Mouse (Mus musculus) kidney, adult 11 months (tissue): ENCODE results near the gene St7l.

Experiments used
- DNase-seq: peaks from one replicate; pipeline ENCODE4 v3.0.0; 2022

The St7l gene

GRCm38 (mm10) chr3:104905389-104905788 lies 41.6 kb downstream of the St7l start:
- DNase-seq = no peak

- no peak for DNase-seq
Measured at GRCm38 (mm10) chr3:104906007-104906406, 42.2 kb downstream of the St7l start.

DNA sequence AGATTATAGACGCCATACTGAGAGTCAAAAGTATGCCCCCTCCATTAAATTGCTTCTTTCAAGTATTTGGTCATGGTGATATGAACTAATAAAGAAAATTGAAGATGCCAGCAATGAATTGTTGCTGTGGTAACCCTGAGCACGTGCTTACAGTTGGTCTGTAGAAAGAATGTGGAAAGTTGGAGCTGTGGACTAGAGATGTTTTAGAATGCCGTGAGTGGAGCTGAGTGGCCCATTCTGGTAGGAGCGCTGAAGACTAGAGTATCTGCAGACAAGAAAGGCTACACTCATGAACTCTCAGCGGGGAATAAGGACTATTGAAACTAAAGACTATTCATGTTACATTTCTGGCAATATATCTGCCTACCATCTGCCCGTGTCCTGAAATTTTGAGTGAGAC lies 45.4 kb downstream of the St7l start:
- DNase-seq = no peak

DNA sequence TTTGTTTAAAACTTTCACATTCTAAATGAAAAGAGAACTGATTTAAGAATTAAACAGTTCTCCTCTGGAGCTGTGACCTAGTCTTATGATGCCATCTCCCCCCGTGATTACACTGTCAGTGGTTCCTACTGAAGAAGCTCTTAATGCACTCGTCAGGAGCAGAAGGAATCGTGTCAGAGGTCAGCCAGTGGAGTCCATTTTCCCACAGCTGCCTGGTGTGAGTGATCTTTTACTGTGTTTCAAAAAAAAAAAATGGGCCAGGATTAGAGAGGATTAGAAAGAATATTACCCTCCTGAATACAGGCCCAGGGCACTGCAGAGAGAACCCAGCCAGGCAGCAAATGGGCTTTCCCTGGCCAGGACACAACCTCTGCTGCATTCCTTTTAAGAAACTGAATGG lies 51.2 kb downstream of the St7l start:
- no peak for DNase-seq

GRCm38 (mm10) chr3:104929385-104929784 lies 65.6 kb downstream of the St7l start:
- no peak for DNase-seq

- DNase-seq = no peak
Measured at GRCm38 (mm10) chr3:104937728-104938305, 74.0 kb downstream of the St7l start.

GRCm38 (mm10) chr3:104938327-104938726 lies 74.5 kb downstream of the St7l start:
- no peak for DNase-seq

- no peak for DNase-seq
Measured at GRCm38 (mm10) chr3:104940691-104941090, 76.9 kb downstream of the St7l start.

- DNase-seq = no peak
Measured at GRCm38 (mm10) chr3:104942682-104943081, 78.9 kb downstream of the St7l start.

DNA sequence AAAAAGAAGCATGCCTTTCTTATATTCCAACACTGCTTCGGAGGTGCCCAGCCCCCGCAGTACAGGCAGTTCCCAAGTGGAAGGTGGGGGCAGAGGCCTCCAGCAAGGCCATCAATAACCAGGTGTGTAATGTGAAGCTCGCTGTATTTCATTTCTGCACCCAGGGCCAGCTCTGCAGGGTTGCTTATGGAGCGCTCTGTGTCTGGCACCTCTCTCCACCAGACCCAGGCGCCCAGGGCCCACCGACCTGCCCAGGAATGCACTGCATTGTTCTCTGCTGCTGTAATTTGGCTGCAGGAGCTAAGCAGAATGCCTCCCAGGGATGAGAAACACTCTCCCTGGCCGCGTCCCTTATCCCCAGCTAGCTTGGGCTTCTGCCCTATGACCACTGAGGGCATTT lies 79.5 kb downstream of the St7l start:
- DNase-seq = no peak

GRCm38 (mm10) chr3:104944894-104945293 lies 81.1 kb downstream of the St7l start:
- DNase-seq = no peak

DNA sequence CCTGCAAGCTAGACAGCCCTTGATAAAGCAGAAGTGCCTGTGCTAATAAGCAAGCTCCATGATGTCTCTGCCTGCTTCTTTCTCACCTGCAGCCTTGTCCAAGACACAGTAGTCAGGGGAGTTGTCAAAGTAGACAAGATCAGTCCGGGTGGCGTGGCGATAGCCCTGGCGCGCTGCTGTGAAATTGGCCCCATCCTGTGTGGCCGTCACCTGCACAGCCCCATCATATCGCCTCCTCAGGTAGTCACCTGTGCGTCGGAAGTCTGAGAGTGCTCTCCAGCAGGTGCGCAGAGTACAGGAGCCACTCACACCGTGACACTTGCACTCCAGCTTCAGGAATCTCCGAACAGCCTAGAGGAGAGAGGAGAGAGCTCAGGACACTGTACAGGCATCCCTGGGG lies 87.1 kb downstream of the St7l start:
- no peak for DNase-seq

GRCm38 (mm10) chr3:104952891-104953670 lies 89.3 kb downstream of the St7l start:
- no peak for DNase-seq

GRCm38 (mm10) chr3:104954137-104954536 lies 90.3 kb downstream of the St7l start:
- DNase-seq = no peak

GRCm38 (mm10) chr3:104954551-104954950 lies 90.7 kb downstream of the St7l start:
- no peak for DNase-seq

GRCm38 (mm10) chr3:104956131-104956581 lies 92.4 kb downstream of the St7l start:
- no peak for DNase-seq

DNA sequence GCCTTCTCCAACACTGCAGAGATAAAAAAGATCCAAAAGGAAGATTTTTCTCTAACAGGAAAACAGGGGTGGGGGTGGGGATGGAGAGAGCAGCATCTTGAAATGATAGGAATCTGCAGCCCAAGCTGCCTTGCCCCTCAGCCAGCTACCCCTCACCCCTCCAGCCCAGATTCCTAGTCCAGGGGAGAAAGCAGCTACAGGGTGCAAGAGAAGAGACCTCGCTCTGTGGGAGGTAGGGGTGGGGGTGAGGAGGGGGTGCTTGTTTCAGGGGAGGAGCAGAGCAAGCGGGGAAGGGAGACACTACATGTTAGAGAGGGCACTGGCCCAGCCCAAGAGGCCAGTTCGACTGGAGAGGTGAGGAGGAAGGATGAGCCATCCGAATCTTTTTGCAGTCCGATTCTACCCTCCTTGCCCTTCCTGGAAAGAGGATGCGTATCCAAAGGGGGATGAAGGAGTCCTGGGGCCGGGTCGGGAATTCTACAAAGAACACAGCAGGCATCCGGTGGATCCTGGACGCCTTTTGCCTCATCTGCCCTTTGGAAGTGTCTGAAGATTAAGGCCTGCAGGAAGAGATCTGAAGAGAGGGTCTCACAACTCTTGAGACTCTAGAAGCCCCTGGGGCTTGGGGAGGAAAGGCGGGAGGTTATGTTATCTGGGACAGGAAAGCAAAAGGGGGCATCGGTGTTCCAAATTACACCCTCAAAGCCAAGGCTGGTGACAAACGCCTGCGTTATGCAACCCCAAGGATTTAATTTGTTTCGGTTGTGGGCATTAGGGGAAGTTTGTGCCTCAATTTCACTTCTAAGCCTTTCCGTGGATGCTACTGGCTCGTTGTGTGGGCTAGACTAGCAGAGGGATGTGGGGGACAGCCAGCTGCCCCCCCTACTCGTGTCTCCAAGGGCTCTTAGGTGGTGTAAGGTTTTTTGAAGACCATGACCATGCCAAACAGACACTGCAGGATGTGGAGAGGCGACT lies 96.5 kb downstream of the St7l start:
- DNase-seq = no peak

DNA sequence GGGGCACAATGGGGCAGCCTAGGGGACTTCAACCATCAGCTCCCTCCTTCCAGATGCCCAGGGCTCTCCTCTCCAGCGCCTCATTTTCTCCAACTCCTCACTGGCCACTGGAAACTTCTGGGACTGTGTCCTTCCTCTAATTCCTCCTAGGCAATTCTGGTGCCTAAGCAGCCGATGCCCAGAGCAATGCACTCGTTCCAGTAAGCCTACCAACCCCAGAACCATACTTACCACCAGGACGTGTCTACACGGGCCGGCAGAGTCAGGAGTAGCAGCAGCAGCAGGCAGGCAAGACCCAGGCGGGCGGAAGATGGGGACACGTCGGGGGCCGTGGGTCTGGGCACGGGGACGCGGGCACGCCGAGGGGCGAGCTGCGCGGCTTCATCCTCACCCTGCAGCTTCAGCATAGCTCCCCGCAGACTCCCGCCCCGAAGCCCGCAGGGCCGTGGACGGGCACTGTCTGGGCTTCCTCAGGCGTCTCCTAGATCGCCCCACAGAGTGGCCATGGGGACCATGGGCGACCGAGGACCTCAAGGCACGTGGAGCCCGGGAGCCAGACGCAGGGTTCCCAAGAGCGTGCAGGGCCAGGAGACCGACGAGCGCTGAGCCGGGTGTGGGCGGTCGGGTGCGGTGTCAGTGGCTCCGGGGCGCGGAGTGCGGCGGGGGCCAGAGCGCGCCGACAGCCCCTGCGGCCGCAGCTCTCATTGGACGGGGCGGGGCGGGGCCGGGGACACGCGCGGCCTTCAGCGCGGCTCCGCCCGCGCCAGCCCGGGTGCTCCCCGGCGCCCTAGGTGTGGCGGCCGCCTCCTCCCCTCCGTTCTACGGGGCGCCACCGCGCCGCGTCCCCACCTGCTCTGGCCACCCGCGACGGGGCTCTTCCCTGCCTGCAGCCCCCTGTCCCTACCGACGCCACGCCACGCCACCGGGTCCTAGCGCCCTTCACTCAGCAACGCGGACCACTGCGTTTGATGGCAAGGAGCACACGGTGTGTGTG lies 97.6 kb downstream of the St7l start, which contains the start of gene Wnt2b:
Gene Wnt2b (minus strand): TSS at position 856 of the 994 bp plus-strand sequence.
- DNase-seq = no peak

GRCm38 (mm10) chr3:104962141-104962611 lies 98.4 kb downstream of the St7l start:
- no peak for DNase-seq

GRCm38 (mm10) chr3:104962866-104963265 lies 99.1 kb downstream of the St7l start:
- DNase-seq = no peak

DNA sequence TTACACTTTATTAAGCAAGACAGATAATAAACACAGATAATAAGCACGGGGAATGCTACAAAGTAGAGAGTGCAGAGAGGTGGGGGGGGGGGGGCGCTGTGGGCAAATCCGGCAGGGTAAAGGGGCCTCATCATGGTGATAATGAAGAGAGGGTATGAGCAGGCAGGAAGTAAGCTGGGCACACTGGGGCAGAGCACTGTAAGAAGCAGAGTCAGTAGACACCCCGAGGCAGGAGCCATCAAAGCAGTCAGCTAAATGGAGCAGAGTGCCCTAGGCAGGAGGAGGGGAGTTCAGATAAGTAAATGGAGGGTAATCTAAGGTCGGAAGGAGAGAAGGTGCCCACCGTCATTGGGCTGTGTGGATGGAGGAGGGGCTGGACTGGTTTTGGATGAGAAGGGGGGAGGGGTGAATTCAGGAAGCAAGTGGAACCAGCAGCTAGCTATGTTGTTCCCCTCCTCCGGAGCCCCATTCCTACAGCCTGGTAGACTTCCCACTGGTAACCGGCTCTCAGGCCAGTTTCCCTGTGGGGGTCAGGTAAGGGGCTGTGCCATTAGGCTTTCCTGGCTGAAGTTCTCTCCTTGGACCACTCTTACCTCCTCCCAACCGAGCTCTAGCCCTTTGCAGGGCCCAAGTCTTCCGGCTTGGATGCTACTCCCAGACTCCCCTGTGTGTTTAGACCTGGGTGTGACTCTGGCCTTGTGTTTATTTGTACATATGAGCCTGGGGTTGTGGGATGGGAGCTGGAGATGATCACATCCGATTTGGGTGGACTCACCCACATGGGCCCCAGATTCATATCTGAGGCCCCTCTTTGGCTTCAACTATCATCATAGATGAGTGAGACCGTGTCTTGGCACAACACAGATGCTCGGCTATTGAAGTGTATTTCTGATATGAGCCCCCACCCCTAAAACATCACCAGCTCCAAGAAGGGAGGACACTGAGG lies 99.8 kb downstream of the St7l start:
- DNase-seq = no peak
